Mouse (Mus musculus) neural tube, embryonic 12.5 days (tissue): ENCODE measurements around the gene Irak1bp1. TPM values are rescaled to one million over a fixed set of nuclear protein-coding genes. Genes with fewer than 3 reads are reported as not detected.

ENCODE experiments used
- polyA plus RNA-seq: library from polyadenylated mRNA; unstranded; fragments of >200 nt; fragmentation: Nextera tagmentation; extraction: Ambion mirVana; gene quantifications from 2 replicates; pipeline ENCODE4 v1.2.1, GENCODE M21; 2016

The Irak1bp1 gene
- polyA plus RNA-seq, 1 experiment from 2014 or later, result 27.7 TPM

Other genes with a start within 250 kb of the Irak1bp1 start
- gene Phip, start 146.0 kb downstream of the Irak1bp1 start, polyA plus RNA-seq, result 127 and 141 TPM in 2 replicates